Mouse (Mus musculus): ENCODE results near the gene H2al2a. TPM values are rescaled to one million over a fixed set of nuclear protein-coding genes. Genes with fewer than 3 reads are reported as not detected.
"Not testable (repeated sequence)": the region's sequence is repeated elsewhere in the genome, so short reads cannot be mapped to it uniquely, and the experiment has no call there.

The H2al2a gene
- total RNA-seq, 2 experiments from 2014 or later, result not detected

- peak; percentile 96 for DNase-seq
Measured at GRCm38 (mm10) chr2:18027448-18028139, 30.8 kb upstream of the H2al2a start.

GRCm38 (mm10) chr2:18026116-18026947 is 29.6 kb upstream of the H2al2a start:
- peak; percentile 71 for DNase-seq

GRCm38 (mm10) chr2:18025781-18026115 is 29.0 kb upstream of the H2al2a start:
- DNase-seq, result no peak

- DNase-seq, result no peak
Measured at GRCm38 (mm10) chr2:18025116-18025515, 28.4 kb upstream of the H2al2a start.

- no peak for DNase-seq
Measured at GRCm38 (mm10) chr2:18022886-18023285, 26.1 kb upstream of the H2al2a start.

- no peak for DNase-seq
Measured at GRCm38 (mm10) chr2:18019122-18019521, 22.4 kb upstream of the H2al2a start.

GRCm38 (mm10) chr2:18017321-18017720 is 20.6 kb upstream of the H2al2a start:
- no peak for DNase-seq

- DNase-seq, result no peak
Measured at GRCm38 (mm10) chr2:18016639-18017038, 19.9 kb upstream of the H2al2a start.

GRCm38 (mm10) chr2:18015581-18015980 is 18.8 kb upstream of the H2al2a start:
- no peak for DNase-seq

GRCm38 (mm10) chr2:18012866-18013265 is 16.1 kb upstream of the H2al2a start:
- no peak for DNase-seq

GRCm38 (mm10) chr2:18011226-18011625 is 14.5 kb upstream of the H2al2a start:
- no peak for DNase-seq

GRCm38 (mm10) chr2:18005137-18005536 is 8.4 kb upstream of the H2al2a start:
- DNase-seq, result no peak

- no peak for DNase-seq
Measured at GRCm38 (mm10) chr2:18004286-18004685, 7.5 kb upstream of the H2al2a start.

GRCm38 (mm10) chr2:18002306-18002705 is 5.5 kb upstream of the H2al2a start:
- DNase-seq, result no peak

- no peak for DNase-seq
Measured at GRCm38 (mm10) chr2:17989562-17989961, 7.2 kb downstream of the H2al2a start.

- DNase-seq, result no peak
Measured at GRCm38 (mm10) chr2:17989115-17989514, 7.6 kb downstream of the H2al2a start.

GRCm38 (mm10) chr2:17986694-17987093 is 10.1 kb downstream of the H2al2a start:
- no peak for DNase-seq

- no peak for DNase-seq
Measured at GRCm38 (mm10) chr2:17984774-17985173, 12.0 kb downstream of the H2al2a start.

GRCm38 (mm10) chr2:17982747-17983146 is 14.0 kb downstream of the H2al2a start:
- DNase-seq, result no peak

- no peak for DNase-seq
Measured at GRCm38 (mm10) chr2:17978706-17979105, 18.1 kb downstream of the H2al2a start.

- not testable (repeated sequence) for DNase-seq
Measured at GRCm38 (mm10) chr2:17978251-17978650, 18.5 kb downstream of the H2al2a start.

GRCm38 (mm10) chr2:17977645-17978044 is 19.1 kb downstream of the H2al2a start:
- DNase-seq, result not testable (repeated sequence)

GRCm38 (mm10) chr2:17975601-17976327 is 21.0 kb downstream of the H2al2a start:
- DNase-seq, result no peak
